Mouse (Mus musculus) right cerebral cortex, postnatal 36 days (tissue): Measurements from ENCODE around the gene Tnfaip1.
"Not testable (repeated sequence)": the region's sequence is repeated elsewhere in the genome, so short reads cannot be mapped to it uniquely, and the experiment has no call there.

ENCODE experiments used
- DNase-seq, 2 experiments: peaks; one replicate each; pipeline ENCODE4 v3.0.0; 2022; ENCODE audit warnings: low spot score in 2 of 2, mixed read lengths in 1 of 2

Gene Tnfaip1

DNA sequence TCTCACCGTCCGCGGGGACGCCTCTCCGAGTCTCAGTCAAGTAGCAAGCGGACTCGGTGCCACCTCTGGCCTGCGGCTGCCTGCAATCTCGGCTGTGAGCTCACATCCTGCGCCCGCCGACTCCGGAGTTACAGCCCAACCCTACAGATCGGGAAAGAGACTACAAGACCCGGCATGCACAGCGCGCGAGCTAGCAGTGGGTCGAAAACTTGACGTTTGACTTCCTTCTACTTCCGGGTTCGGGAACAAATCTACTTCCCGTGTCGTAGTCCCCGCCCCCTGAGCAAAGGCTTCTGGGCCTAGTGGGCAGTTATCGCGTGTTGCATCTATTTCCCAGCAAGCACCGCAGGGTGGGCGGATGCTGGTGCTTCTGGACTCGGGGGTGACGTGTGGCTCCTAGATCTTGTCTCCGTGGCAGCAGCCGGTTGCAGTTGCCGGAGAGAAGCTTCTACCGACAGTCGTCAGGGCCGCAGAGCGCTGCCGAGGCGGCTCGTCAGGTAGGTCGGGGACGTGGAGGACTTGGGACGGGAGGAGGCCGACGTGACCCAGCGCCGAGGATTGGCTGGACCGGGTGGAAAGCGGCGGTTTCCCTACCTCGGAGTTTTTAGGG is at the start of gene Tnfaip1, which contains the start of gene Ift20:
Gene Tnfaip1, minus strand, starts transcription at position 253 of the 610 bp plus-strand sequence.
Gene Ift20, plus strand, starts transcription at position 282 of the 610 bp plus-strand sequence.
- peak; percentile 99 for DNase-seq

DNA sequence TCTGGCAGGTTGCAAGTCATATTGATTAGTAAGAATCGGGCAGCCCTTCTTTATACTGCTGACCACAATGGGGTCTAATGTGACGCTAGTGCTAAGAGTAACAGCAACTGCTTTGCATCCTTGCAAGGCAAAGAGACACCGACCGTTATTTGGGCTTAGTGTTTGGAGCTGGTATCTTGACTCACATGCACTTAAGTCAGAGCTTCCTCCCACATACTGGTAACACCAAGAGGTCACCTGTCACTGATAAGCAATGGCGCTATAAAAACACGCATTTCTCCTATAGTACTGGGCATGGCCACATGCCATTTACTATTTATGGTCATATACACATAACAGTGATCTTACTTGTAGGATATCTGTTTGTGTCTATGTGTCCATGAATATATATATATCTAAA is 46.7 kb upstream of the Tnfaip1 start:
- DNase-seq, result no peak

DNA sequence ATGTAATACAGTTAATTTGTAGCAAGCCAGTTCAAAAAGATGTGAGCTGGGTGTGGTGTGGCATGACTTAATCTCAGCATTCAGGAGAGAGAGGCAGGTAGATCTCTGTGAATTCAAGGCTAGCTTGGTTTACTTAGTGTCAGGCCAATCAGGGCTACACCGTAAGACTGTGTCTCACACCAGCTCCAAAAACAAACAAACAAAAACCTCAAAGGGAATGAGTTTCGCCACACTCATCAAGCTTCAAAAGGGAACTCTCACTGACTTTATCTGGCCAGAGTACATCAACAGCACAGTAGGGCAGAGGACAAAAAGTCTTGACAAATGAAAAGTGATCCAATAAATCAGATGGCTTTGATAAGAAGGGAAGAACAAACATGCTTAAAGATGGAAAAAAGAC is 38.8 kb upstream of the Tnfaip1 start:
- DNase-seq, result no peak

DNA sequence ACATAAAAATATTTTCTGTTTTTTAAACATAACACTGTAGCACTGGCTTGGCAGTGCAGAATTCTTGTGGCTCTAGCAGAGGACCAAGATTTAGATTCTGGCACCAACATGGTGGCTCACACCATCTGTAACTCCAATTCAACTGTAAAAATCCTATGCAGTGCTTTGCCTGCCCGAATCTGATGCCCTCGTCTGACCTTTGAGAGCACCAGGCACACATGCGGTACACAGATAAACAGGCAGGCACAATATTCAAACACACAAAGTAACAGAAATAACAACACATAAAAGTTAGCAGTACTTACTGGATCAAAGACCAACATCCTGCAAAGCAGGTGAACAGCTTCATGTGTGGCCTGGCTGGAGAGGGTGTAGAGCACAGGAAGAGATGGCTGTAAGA is 38.4 kb upstream of the Tnfaip1 start:
- DNase-seq, result no peak

DNA sequence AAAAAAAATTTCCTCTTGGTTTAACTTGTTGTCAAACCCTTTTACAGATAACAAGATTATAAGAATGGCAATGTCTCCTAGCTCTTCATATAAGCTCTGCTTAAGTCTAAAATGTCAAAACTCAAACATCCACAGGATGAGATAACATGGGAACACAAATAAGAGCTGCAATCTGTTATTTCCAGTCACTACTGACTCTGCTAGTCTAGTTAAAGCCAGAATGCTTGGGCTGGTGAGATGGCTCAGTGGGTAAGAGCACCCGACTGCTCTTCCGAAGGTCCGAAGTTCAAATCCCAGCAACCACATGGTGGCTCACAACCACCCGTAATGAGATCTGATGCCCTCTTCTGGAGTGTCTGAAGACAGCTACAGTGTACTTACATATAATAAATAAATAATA is 37.9 kb upstream of the Tnfaip1 start:
- not testable (repeated sequence) for DNase-seq

DNA sequence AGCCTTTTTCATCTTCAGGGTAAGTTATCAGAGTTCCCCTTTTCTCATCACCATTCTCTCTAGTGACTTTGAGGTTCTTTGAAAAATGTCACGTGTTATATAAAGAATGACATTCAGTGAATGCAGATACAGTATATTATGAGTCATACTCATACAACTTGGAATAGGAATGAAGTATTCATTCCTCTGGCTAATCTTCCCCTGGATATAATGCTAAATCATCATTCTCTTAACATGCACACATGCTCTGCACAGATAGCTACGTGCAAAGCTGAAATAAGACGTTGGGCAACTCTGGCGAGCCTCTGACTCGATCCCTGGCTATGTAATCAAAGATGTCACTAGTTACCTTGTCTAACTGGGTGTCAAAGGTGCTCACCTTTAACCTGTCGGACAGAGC is 35.7 kb upstream of the Tnfaip1 start:
- no peak for DNase-seq

DNA sequence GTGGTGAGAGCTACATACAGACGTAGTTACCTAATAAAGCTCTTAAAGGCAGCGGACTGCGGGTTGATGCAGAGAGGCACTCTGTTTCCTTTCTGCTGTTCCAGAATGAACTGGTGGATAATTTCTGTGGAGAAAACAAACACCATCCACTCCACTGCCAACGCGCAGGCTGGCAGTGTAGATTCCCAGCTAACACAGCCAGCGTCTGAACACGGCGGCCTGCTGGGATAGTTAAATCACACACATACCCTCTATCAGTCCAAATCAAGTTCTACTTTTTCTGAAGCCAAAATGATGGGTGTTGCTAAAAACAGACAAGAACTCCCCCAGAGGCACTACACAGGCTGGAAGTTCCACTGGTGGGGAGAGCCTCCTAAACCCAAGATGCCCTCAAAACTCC is 35.3 kb upstream of the Tnfaip1 start:
- peak; percentile 33 to 65 for DNase-seq

DNA sequence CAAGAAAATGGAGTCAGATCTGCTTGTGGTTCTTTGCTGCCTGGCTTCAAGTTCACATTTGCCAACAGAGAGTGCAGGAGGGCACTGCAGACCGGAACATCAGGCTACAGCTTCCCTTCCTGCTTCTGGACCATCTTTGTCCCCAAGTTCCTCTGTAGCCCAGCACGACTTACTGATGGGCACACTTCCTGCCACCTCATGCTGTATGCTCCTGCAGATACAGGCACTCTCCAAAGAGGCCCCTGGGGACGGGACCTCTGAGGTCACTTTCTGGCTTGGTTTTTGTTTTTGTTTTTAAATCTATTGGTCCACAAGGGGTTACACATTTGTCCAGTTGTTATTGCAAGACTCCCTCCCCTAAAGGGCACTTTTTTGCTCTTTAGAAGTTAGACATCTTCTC is 33.7 kb upstream of the Tnfaip1 start:
- DNase-seq, result no peak

DNA sequence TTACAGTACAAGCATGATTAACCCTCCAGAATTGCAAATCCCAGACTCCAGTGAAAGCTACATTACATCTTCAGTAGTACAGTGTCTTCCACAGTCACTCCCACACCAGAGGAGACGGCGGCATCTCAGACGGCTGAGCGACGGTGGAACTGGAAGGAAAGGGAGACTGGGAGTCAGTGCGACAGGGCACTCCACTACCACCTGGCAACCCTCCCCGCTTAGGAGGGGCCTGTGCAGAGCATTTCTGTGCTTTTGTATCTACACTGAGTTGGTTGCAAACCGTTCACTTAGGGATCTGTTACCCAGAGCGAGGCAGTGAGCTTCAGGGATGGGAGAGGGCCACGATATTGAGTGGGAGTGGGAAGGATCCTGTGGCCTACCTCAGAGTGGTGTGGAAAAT is 32.7 kb upstream of the Tnfaip1 start:
- no peak for DNase-seq

DNA sequence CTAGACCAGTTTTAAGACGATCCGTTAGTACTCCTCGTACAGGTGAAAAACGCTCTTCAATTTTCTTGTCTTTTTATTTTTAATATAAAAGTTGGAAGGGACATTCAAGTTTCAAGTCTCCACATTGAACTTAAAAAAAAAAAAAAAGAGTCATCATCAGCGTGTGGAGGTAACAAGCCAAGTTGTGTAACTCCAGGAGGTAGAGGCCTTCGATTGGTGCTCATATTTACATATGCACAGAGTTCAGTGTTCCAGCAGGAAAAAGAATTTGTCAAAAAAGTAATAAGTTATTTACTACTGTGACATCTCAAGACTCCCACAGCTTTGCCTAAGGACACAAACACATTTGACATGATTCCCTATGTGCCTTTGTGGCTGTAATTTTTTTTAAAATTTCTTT is 31.5 kb upstream of the Tnfaip1 start:
- no peak for DNase-seq

DNA sequence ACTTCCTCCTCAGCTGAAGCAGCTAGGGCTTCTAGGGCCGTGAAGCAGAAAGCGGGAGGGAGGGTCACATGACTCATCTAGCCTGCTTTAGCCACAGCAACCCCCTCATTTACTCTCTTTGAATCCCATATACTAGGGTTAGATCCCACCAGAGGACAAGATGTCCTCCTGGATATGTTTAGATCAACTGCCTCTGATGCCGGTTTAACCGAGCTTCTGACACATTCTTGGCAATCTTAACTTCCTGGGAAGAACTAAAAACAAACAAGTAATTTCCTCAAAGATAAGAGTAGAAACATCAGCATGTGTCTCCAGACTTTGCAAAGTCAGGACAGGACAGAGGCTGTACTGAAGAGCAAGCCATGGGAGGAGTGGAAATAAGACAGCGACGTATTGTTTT is 30.6 kb upstream of the Tnfaip1 start:
- no peak for DNase-seq

DNA sequence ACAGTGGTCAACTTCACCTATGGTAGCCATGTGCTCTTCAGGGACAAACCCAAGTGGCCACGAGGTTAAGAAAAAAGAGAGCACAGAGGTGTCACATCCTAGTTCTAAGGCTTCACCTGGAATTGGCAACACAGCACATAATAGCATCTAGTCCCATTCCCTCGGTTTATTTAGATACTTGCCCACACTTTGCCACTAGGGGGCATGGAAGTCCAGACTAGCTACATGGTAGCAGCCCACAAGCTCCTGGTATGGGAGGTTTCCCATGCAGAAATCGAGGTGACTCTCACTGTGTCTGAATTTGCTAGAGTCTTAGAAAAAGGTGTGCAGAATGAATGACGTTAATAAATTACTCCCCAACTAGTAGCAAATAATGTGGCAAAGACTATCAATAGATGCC is 24.3 kb upstream of the Tnfaip1 start:
- DNase-seq, result peak; percentile 70 to 71

DNA sequence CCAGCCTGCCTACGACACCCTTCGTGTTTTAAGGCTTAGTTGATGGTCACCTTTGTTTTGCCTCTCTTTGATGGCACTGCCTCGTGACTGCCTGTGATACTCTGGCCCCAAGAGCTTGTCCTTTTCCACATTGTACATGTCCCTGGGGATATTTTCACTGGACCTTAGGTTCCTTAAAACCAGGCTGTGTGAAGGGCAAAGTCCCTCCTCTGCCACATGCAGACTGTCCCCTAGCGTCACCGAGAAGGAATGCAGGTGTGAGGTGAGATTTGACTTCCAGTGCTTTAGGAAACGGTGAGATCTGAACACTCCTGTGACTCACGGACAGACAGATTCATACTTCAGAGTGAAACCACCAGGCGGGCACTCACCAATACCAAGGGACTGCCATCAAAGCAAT is 21.1 kb upstream of the Tnfaip1 start:
- DNase-seq, result no peak

DNA sequence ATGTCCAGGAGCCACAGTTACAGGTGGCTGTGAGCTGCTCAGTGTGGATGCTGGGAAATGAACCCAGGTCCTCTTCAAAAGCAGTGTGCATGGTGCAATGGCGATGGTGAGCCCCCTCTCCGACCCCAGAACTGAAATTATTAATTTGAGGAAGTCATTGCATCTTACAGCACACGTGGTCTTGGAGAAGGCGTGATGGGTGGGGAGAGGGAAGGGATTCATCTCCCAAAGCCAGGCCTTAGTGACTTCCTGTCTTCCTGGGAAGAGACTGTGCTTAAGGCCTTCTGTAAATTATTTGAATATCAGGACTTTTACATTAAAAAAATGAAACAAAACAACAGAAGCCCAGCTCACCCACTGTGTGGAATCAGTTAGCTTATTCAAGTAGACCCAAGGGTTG is 19.9 kb upstream of the Tnfaip1 start:
- no peak for DNase-seq

DNA sequence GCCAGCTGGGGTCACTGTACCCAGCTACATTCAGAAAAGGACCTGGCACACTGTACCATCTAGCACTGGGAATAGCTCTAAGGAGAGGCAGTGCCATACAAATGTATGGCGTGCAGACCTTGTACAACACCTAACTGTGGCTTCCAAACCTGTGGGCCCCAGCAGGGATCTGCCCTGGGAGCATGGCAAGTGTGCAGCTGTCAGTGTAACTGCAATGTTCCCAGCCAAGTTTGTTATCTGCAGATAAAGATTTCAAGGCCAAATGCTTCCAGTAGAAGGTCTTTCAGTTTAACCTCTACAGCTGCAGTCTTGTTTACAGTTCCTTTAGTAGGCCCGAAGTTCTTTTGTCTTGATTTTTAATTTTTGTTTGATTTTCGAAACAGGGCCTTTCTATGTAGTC is 19.5 kb upstream of the Tnfaip1 start:
- no peak for DNase-seq

DNA sequence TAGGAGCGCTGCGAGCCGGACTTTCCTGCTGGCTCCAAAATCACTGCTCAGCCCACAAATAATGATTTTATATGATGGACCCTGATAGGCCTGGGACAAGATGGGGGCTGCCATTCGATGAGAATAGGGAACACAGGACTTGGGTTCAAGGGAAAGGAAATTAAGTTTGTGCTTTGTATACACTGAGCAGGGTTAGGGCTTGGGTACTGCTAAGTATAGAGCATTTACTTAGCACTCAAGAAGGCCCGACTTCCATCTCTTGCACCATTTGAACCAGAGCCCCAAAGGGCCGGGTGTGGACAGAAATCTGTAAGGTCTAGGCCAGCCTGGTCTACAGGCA is 14.9 kb upstream of the Tnfaip1 start:
- no peak for DNase-seq

DNA sequence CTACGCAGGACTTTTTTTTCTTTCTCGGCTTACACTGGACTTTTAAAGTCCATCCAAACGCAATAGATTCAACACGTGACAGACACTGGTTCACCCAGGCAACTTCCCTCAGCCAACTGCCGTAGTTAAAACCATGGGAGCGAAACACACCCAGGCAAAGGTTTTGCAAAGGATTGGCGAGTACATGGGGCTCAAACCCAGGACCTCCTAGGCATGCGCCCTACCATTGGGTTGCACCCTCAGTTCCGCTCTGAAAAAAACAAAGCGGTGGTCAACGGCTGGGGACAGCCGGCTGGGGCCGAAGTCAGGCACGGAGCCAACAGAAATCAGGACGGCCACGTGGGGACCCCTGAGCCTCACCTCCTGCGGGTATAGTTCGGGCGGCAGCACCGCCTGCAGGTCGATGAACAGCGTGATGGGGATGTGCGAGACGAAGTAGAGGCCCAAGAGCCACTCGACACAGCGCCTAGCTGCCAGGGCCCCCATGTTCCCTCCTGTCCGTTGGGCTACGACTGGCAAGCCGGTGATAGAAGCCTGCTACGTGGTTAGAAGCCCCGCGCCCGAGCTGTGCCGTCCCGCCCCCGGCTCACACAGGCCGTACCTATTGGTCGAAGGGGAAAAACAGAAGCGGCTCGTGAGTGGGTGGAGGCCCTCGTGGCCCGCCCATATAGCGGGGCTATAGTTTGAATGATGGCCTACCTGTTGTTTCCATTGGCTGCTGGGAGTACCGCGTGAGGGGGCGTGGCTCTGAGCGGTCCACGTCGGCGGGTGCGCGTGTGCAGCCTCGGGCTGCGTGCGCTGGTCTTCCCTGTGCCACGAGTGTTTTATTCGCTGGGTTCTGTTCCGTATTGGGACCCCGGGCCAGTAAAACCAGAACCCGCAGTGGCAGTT is 14.3 kb upstream of the Tnfaip1 start, which contains the start of gene Tmem97:
Gene Tmem97, minus strand, starts transcription at position 610 of the 891 bp plus-strand sequence.
- DNase-seq, result peak; percentile 97 to 98

DNA sequence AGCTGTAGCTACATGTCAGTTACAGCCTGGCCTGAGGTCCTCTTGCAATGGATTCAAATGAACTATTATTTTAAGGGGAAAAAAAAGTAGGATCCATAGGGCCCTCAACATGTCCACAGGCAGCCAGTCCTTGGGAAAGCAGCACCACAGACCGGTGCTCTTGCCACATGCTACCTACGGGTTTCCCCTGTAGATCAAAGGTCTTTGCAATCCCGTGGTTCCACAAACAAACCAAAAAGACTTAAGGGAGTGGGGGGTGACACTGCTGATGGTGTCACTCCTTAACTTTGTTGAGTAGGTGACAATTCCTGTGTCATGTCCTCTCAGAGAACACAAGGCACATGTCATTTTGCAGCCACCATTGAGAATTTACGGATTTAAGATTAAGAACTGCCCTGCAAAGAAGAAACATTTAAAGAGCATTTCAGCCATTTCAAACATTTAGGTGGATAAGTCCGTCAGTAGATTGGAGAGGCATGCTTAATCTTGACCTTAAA is 13.4 kb upstream of the Tnfaip1 start:
- DNase-seq, result no peak

DNA sequence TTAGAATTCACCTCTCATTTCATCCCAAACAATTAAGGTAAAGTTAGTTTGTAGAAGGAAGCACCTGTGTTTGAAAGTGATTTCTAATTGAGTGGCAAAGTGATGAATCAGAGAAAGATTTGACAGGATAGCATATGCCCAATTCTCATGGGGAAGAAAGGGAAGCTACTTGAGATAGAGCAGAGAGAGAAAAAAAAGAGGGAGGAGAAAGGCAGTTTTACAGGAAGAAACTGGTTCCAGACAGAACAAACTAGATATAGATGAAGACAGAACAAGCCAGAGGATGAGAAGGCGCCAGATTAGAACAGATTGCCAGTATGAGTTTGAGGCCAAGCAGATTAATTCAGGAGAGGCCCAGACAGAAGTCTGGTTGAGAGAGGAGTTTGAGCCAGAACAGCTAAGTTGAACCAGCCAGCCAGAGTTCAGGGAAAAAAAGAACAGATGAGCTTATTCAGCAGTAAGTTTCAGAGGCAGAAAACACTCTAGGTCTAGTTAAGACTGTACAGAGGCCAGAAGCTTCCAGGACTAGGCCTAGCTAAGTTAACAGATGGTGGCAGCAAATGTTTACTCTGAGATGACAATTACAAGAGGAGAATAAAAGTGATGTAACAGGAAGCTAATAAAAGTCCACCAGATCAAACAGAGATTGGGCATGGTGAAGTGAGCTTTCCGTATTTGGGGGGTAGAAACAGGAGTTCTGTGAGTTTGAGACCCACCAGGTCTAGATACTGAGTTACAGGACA is 11.8 kb upstream of the Tnfaip1 start:
- DNase-seq, result no peak

DNA sequence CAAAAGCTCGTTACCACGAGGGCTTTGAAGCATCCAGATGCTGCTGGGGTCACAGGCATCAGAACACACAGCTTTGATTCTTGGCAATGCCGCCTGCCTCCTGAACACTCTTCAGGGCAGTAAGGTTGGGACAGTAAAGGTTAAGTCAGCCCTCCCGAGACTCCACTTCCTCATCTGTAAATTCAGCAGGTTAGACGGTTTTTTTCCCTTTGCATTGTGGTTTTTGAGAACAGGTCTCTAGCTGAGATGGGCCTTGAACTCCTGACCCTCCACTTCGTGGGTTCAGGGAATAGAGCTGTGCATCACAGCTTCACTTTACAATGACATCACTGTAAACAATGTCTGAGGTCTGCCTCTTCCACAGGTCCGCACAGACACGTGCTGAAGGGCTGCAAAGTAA is 9.0 kb upstream of the Tnfaip1 start:
- DNase-seq, result no peak

DNA sequence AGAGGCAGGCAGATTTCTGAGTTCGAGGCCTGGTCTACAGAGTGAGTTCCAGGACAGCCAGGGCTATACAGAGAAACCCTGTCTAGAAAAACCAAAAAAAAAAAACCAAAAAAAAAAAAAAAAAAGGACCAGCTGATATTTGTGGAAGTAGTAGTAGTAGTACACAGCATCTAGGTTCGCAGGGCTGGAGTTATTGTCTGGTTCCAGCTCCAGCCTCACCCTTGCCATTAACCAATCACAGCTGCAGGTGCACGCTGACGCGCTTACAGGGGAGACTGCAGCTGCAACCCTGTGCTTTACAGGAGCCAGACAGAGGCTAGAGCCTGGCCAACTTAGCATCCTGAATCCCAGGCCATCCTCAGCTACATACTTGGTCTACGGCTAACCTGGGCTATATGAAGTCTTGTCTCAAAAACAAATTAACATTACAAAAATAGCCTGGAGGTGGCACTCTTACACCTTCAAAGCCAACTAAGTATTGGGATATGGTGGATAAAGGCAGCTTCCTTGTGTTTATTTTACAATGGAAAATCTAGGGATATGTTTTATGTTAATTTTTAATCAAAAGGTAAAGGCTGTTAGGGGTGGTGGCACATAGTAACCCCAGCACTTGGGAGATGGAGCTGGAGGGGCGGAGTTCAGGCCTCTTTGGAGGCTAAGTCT is 8.4 kb upstream of the Tnfaip1 start:
- no peak for DNase-seq

DNA sequence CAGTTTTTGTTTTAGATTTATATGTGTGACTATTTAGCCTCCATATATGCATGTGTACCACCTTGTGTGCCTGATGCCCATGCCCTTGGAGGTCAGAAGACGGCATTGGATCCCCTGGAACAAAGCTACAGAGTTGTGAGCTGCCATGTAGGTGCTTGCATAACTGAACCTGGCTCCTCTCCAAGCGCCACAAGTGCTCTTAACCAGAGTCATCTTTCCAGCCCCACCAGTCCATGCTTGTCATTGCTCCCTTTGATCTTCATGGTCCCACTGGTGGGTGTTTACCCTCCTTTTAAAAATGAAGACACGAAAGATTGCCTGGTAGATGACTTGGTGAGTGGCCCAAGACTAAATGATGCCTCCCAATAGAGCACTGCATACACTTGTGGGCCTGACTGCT is 4.2 kb upstream of the Tnfaip1 start:
- DNase-seq, result no peak
